Mouse (Mus musculus): Measurements from ENCODE around the gene Bpgm. TPM values are rescaled to one million over a fixed set of nuclear protein-coding genes. Genes with fewer than 3 reads are reported as not detected.
A peak's percentile ranks its signal among the peaks of the same experiment; 100 is the strongest.

Bpgm gene
- polyA plus RNA-seq, 1 experiment from 2014 or later: 53.2 TPM

- Histone ChIP-seq H3K9me3 (no peaks in the 10 kb centered on the region), H3K4me3 (no peak overlapping the region), H3K4me1 (peaks cover 29% of the 10 kb centered on the region), H3K27ac (replicated peaks) (no peak overlapping the region), H3K27me3 (replicated peaks; ENCODE audit: low read depth, poor library complexity, severe bottlenecking) (no peaks in the 10 kb centered on the region), H3K36me3 (replicated peaks) (no peaks in the 10 kb centered on the region)
- 62% methylated on average over 3 of the region's 3 CpGs for WGBS
- DNase-seq (ENCODE audit: low spot score): no peak
Measured at GRCm38 (mm10) chr6:34474031-34474430, 2.0 kb upstream of the Bpgm start.

DNA sequence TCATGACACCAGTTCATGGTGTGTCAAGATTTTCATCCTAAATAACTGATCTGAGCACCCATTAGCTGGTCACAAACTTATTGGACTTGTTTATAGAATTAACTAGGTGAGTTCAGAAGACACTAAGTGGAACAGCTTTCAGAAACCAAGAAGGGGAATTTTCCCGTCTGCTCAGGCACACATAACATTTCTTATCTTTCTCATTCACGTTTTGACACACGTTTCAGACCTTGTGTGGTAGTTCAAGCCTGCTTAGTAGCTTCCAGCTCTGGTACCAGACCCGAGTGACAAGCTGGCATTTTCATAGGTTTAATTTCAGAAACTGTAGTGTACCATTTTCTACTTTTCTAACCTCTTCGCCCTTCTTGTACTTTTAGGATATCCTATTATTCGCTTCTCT, 616 bp upstream of the Bpgm start:
- H3K4me3 ChIP-seq: peak overlapping the region; percentile 74
- peaks cover 41% of the 10 kb centered on the region for H3K4me1 ChIP-seq
- no peak for DNase-seq (ENCODE audit: low spot score)
- H3K27me3 ChIP-seq (replicated peaks; ENCODE audit: low read depth, poor library complexity, severe bottlenecking): no peaks in the 10 kb centered on the region
- no peaks in the 10 kb centered on the region for H3K36me3 ChIP-seq (replicated peaks)
- 27% methylated on average over 6 of the region's 6 CpGs for WGBS
- H3K27ac ChIP-seq (replicated peaks): peak overlapping the region; percentile 82
- H3K9me3 ChIP-seq: no peaks in the 10 kb centered on the region

GRCm38 (mm10) chr6:34478036-34478435, 2.0 kb downstream of the Bpgm start:
- Histone ChIP-seq H3K27me3 (replicated peaks; ENCODE audit: low read depth, poor library complexity, severe bottlenecking) (no peaks in the 10 kb centered on the region), H3K36me3 (replicated peaks) (no peaks in the 10 kb centered on the region), H3K27ac (replicated peaks) (no peak overlapping the region), H3K9me3 (no peaks in the 10 kb centered on the region), H3K4me1 (peaks cover 51% of the 10 kb centered on the region), H3K4me3 (peak overlapping the region; percentile 2; the same call in 1 of the 2 replicates)
- no peak for DNase-seq (ENCODE audit: low spot score)
- WGBS: 88% methylated on average over 7 of the region's 7 CpGs

DNA sequence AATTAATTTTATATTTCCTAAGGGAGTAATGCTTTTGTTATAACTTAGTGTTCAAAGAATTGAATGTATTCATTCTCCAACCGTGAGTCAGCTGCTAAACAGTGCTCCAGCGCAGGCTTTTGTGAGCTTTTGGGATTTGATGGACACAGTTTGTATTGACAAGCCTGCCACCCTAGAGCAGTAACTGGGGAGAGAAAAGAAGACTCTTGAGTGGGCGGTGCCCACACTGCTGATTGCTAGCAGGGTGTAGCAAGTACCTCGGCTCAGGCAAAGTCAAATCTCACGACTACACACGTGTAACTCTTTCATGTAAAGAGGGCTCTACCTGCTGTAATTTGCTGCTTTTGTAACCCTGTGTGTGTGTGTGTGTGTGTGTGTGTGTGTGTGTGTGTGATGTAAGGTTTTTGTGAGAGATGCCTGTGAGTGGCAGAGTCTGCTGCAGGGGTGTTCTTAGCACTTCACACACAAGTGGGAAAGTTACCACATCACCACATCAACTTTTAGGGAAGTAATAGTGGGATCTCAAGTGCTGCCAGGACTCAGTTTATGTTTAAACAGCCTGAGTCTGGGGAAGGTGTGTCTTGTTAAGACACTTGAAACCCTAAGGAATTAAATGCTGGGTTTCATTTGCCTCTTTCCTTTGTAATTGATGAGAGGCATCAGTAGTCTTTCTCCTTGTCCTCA, 2.8 kb downstream of the Bpgm start:
- Histone ChIP-seq H3K4me3 (peak overlapping the region; percentile 2; the same call in 1 of the 2 replicates), H3K36me3 (replicated peaks) (no peaks in the 10 kb centered on the region), H3K27me3 (replicated peaks; ENCODE audit: low read depth, poor library complexity, severe bottlenecking) (no peaks in the 10 kb centered on the region), H3K4me1 (peaks cover 51% of the 10 kb centered on the region), H3K9me3 (no peaks in the 10 kb centered on the region), H3K27ac (replicated peaks) (no peak overlapping the region)
- 53% methylated on average over 6 of the region's 6 CpGs for WGBS
- DNase-seq (ENCODE audit: low spot score): no peak

DNA sequence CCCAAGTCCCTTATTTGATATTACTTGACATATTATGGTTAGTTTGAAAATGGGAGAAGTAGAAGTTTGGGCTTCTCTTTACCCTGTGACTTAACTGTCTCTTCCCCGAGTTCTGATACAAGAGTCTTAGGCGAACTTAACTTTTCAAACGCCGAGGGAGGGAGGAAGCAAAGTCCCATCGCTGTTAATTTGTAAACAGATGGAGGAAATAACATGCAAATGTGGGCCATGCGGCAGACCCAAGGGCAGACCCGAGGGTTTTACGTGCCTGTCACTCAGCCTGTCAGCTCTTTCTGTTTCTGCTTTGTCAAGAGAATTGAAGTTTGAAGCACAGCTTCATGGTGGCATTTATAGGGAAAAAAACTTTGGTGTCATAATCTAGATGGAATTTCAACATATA, 3.5 kb downstream of the Bpgm start:
- H3K27ac ChIP-seq (replicated peaks): no peak overlapping the region
- H3K9me3 ChIP-seq: no peaks in the 10 kb centered on the region
- no peak overlapping the region for H3K4me3 ChIP-seq
- H3K27me3 ChIP-seq (replicated peaks; ENCODE audit: low read depth, poor library complexity, severe bottlenecking): no peaks in the 10 kb centered on the region
- H3K36me3 ChIP-seq (replicated peaks): no peaks in the 10 kb centered on the region
- no peak for DNase-seq (ENCODE audit: low spot score)
- WGBS: 40% methylated on average over 8 of the region's 8 CpGs
- peaks cover 51% of the 10 kb centered on the region for H3K4me1 ChIP-seq

GRCm38 (mm10) chr6:34480749-34481148, 4.7 kb downstream of the Bpgm start:
- no peaks in the 10 kb centered on the region for H3K9me3 ChIP-seq
- H3K27ac ChIP-seq (replicated peaks): no peak overlapping the region
- 42% methylated on average over 4 of the region's 4 CpGs for WGBS
- H3K36me3 ChIP-seq (replicated peaks): no peaks in the 10 kb centered on the region
- H3K4me1 ChIP-seq: peaks cover 47% of the 10 kb centered on the region
- H3K4me3 ChIP-seq: no peak overlapping the region
- H3K27me3 ChIP-seq (replicated peaks; ENCODE audit: low read depth, poor library complexity, severe bottlenecking): no peaks in the 10 kb centered on the region
- DNase-seq (ENCODE audit: low spot score): no peak

GRCm38 (mm10) chr6:34481349-34481748, 5.3 kb downstream of the Bpgm start:
- H3K4me1 ChIP-seq: peaks cover 52% of the 10 kb centered on the region
- no peaks in the 10 kb centered on the region for H3K9me3 ChIP-seq
- DNase-seq (ENCODE audit: low spot score): no peak
- H3K27ac ChIP-seq (replicated peaks): no peak overlapping the region
- H3K36me3 ChIP-seq (replicated peaks): no peaks in the 10 kb centered on the region
- H3K4me3 ChIP-seq: no peak overlapping the region
- no peaks in the 10 kb centered on the region for H3K27me3 ChIP-seq (replicated peaks; ENCODE audit: low read depth, poor library complexity, severe bottlenecking)
- WGBS: 76% methylated on average over 6 of the region's 6 CpGs

DNA sequence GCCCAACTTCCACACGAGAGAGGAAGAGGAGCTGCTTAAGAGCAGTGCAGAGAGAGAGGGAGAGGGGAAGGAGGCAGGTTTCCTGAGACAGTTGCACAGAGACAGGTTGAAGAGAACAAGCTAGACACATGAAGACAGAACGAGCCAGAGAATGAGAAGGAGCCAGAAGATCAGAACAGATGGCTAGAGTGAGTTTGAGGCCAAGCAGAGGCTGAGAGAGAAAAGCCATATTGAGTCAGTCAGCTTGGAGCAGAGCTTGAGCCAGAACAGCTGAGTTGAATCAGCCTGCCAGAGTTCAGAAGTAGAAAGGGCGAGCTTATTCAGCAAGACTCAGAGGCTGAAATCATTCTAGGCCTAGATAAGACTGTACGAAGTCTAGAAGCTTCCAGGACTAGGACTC, 6.8 kb downstream of the Bpgm start:
- H3K4me3 ChIP-seq: no peak overlapping the region
- peaks cover 45% of the 10 kb centered on the region for H3K4me1 ChIP-seq
- 89% methylated on average over 4 of the region's 4 CpGs for WGBS
- peaks cover 8% of the 10 kb centered on the region for H3K36me3 ChIP-seq (replicated peaks)
- no peak for DNase-seq (ENCODE audit: low spot score)
- no peaks in the 10 kb centered on the region for H3K27me3 ChIP-seq (replicated peaks; ENCODE audit: low read depth, poor library complexity, severe bottlenecking)
- no peak overlapping the region for H3K27ac ChIP-seq (replicated peaks)
- no peaks in the 10 kb centered on the region for H3K9me3 ChIP-seq

GRCm38 (mm10) chr6:34483390-34483789, 7.4 kb downstream of the Bpgm start:
- H3K4me3 ChIP-seq: no peak overlapping the region
- no peaks in the 10 kb centered on the region for H3K27me3 ChIP-seq (replicated peaks; ENCODE audit: low read depth, poor library complexity, severe bottlenecking)
- H3K4me1 ChIP-seq: peaks cover 42% of the 10 kb centered on the region
- no peaks in the 10 kb centered on the region for H3K9me3 ChIP-seq
- 88% methylated on average over 5 of the region's 5 CpGs for WGBS
- no peak overlapping the region for H3K27ac ChIP-seq (replicated peaks)
- no peak for DNase-seq (ENCODE audit: low spot score)
- H3K36me3 ChIP-seq (replicated peaks): peaks cover 13% of the 10 kb centered on the region

- 92% methylated on average over 7 of the region's 7 CpGs for WGBS
Measured at GRCm38 (mm10) chr6:34483811-34484210, 7.8 kb downstream of the Bpgm start.

GRCm38 (mm10) chr6:34486071-34486626, 10.1 kb downstream of the Bpgm start:
- Histone ChIP-seq H3K4me3 (no peak overlapping the region), H3K36me3 (replicated peaks) (peaks cover 35% of the 10 kb centered on the region), H3K9me3 (no peaks in the 10 kb centered on the region), H3K4me1 (peaks cover 22% of the 10 kb centered on the region), H3K27me3 (replicated peaks; ENCODE audit: low read depth, poor library complexity, severe bottlenecking) (no peaks in the 10 kb centered on the region), H3K27ac (replicated peaks) (0 out of 2 replicates have a peak overlapping the region, but pooled peaks have one; percentile 12)
- 86% methylated on average over 14 of the region's 14 CpGs for WGBS
- DNase-seq (ENCODE audit: low spot score): no peak

More at GRCm38 (mm10) chr6:34483811-34484210, 7.8 kb downstream of the Bpgm start:
- no peak overlapping the region for H3K4me3 ChIP-seq
- H3K27ac ChIP-seq (replicated peaks): no peak overlapping the region
- H3K27me3 ChIP-seq (replicated peaks; ENCODE audit: low read depth, poor library complexity, severe bottlenecking): no peaks in the 10 kb centered on the region
- H3K9me3 ChIP-seq: no peaks in the 10 kb centered on the region
- H3K36me3 ChIP-seq (replicated peaks): peaks cover 17% of the 10 kb centered on the region
- DNase-seq (ENCODE audit: low spot score): no peak
- peaks cover 41% of the 10 kb centered on the region for H3K4me1 ChIP-seq

DNA sequence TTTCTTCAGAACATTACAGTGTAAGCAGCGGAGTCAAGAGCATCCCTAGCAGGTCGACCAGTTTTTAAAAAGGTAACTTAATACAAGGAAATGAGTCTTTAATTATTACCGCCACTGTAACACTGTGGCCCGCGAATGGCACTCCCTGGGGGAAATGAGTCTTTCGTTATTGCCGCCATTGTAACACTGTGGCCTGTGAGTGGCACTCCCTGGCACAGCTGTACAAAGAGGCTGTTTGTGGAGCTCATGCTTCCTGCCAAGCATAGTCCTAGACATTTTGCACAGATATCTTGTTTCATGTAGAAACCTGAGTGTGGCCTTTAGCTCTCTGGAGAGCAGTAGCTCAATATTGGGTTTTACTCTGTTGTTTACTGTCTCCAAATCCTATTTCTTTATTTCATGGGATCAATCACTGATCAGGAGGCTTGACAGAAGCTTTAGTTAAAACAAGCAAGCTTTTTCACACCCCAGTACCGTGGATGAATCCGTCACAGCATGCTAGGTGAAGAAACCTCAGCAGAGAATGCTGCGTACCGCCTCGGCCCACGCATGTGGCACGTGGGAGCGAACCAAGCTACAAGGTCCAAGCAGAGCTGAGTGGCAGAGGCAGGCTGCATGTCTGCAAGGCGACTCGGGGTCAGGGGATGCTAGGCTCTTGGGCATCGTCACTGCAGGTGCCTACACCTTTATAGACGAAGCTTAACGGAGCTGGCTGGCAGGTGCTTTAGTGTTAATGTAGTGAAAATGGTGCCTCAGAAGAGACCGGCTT, 17.5 kb downstream of the Bpgm start:
- WGBS: 80% methylated on average over 21 of the region's 21 CpGs
- DNase-seq (ENCODE audit: low spot score): no peak
- H3K36me3 ChIP-seq (replicated peaks): peaks cover 27% of the 10 kb centered on the region
- peaks cover 54% of the 10 kb centered on the region for H3K4me1 ChIP-seq
- H3K4me3 ChIP-seq: no peak overlapping the region
- H3K9me3 ChIP-seq: no peaks in the 10 kb centered on the region
- peak overlapping the region; percentile 37; the same call in 1 of the 2 replicates for H3K27ac ChIP-seq (replicated peaks)
- no peaks in the 10 kb centered on the region for H3K27me3 ChIP-seq (replicated peaks; ENCODE audit: low read depth, poor library complexity, severe bottlenecking)

Measured in embryonic facial prominence, embryonic 10.5 days (tissue).